ENCODE assay signal across 14 mouse cellular contexts in genomic region chr11:20646142-20646541, GRCm38 (mm10).
DNase-seq lines count a peak whose midpoint lies in the region; ATAC-seq and TF ChIP-seq lines count a peak whose summit lies in the region.
"Had no signal": no experiment of that assay in that cellular context is flagged by ENCODE, and none has a peak within 500 bp of the region (broad histone marks: within the 10 kb centered on the region; RNA-seq: fewer than 3 reads in every experiment).

No protein-coding gene starts in this region.

- WGBS in forebrain, embryonic 11.5 days = 46% methylated on average over 6 of the region's 6 CpGs
- WGBS in forebrain, embryonic 12.5 days = 42% methylated on average over 6 of the region's 6 CpGs
- WGBS in midbrain, embryonic 12.5 days = 33% methylated on average over 6 of the region's 6 CpGs
- 35% methylated on average over 6 of the region's 6 CpGs for WGBS in midbrain, embryonic 14.5 days
- 58% methylated on average over 6 of the region's 6 CpGs for WGBS in olfactory bulb, adult 2 months

- no peak overlapping the region for H3K9ac ChIP-seq in forebrain, embryonic 11.5 days (ENCODE audit: low read length)
- H3K9ac ChIP-seq in forebrain, embryonic 12.5 days = no peak overlapping the region
- H3K9ac ChIP-seq in midbrain, embryonic 12.5 days (replicated peaks) = no peak overlapping the region
- no peak overlapping the region; the same call in 1 of the 2 replicates for H3K9ac ChIP-seq in midbrain, embryonic 14.5 days (replicated peaks; ENCODE audit: low read length)
- H3K9ac ChIP-seq: forebrain, embryonic 15.5 days; liver, embryonic 12.5 days; neural tube, embryonic 13.5 days had no signal

- peak; percentile 11 for DNase-seq in forebrain, embryonic 11.5 days (ENCODE audit: low spot score)
- no peak for DNase-seq in left cerebral cortex, adult 2 months (ENCODE audit: extremely low spot score in 1 of 2, low spot score in 2 of 2)
- no peak for DNase-seq in left cerebral cortex, postnatal 36 days (ENCODE audit: low spot score in 2 of 2)
- no peak for DNase-seq in midbrain, embryonic 14.5 days
- DNase-seq in right cerebral cortex, postnatal 4 days = no peak
- DNase-seq: adrenal gland, adult 2 months; cerebellum, adult 9-11 months; retina, postnatal 1 day had no signal

- H3K27me3 ChIP-seq in forebrain, embryonic 11.5 days (ENCODE audit: control insufficient read depth, insufficient read depth, low read length) = no peaks in the 10 kb centered on the region
- no peaks in the 10 kb centered on the region for H3K27me3 ChIP-seq in forebrain, embryonic 12.5 days
- H3K27me3 ChIP-seq in midbrain, embryonic 12.5 days = no peaks in the 10 kb centered on the region
- no peaks in the 10 kb centered on the region for H3K27me3 ChIP-seq in midbrain, embryonic 14.5 days (ENCODE audit: control insufficient read depth, insufficient read depth, low read length)
- H3K27me3 ChIP-seq: forebrain, embryonic 15.5 days; liver, embryonic 12.5 days; neural tube, embryonic 13.5 days had no signal

- H3K9me3 ChIP-seq in forebrain, embryonic 11.5 days (ENCODE audit: control insufficient read depth, low read length) = no peaks in the 10 kb centered on the region
- H3K9me3 ChIP-seq in forebrain, embryonic 12.5 days = no peaks in the 10 kb centered on the region
- H3K9me3 ChIP-seq in midbrain, embryonic 12.5 days = no peaks in the 10 kb centered on the region
- no peaks in the 10 kb centered on the region for H3K9me3 ChIP-seq in midbrain, embryonic 14.5 days (ENCODE audit: control insufficient read depth, low read length)
- H3K9me3 ChIP-seq: forebrain, embryonic 15.5 days; liver, embryonic 12.5 days; neural tube, embryonic 13.5 days had no signal

- no peak for ATAC-seq in forebrain, embryonic 11.5 days (replicated peaks; ENCODE audit: low FRiP score)
- no peak for ATAC-seq in forebrain, embryonic 12.5 days (ENCODE audit: low FRiP score)
- no peak for ATAC-seq in midbrain, embryonic 12.5 days (ENCODE audit: low FRiP score, low read depth)
- ATAC-seq in midbrain, embryonic 14.5 days (ENCODE audit: low FRiP score, low TSS enrichment) = no peak
- ATAC-seq: forebrain, embryonic 15.5 days; liver, embryonic 12.5 days had no signal

- intact Hi-C loops in left cerebral cortex, adult 2 months (cut with DNase I) = no loop called here
- intact Hi-C loops in left cerebral cortex, postnatal 36 days (cut with DNase I) = no loop called here

- TF ChIP-seq CTCF in left cerebral cortex, adult 2 months (IDR thresholded peaks at IDR 0.05) = no peak
- TF ChIP-seq CTCF in olfactory bulb, adult 2 months (IDR thresholded peaks at IDR 0.05; ENCODE audit: insufficient read depth, low read depth, low read length) = no peak

- no peak overlapping the region for H3K4me2 ChIP-seq in forebrain, embryonic 11.5 days (ENCODE audit: low read depth, low read length, severe bottlenecking)
- no peak overlapping the region for H3K4me2 ChIP-seq in forebrain, embryonic 12.5 days
- H3K4me2 ChIP-seq in midbrain, embryonic 12.5 days (replicated peaks) = no peak overlapping the region
- no peak overlapping the region for H3K4me2 ChIP-seq in midbrain, embryonic 14.5 days (ENCODE audit: low read length)
- H3K4me2 ChIP-seq: forebrain, embryonic 15.5 days; liver, embryonic 12.5 days; neural tube, embryonic 13.5 days had no signal

- H3K36me3 ChIP-seq in forebrain, embryonic 11.5 days (ENCODE audit: control insufficient read depth, insufficient read depth, low read length) = no peaks in the 10 kb centered on the region; the same call in 1 of the 2 replicates
- peaks cover 9% of the 10 kb centered on the region for H3K36me3 ChIP-seq in forebrain, embryonic 12.5 days (replicated peaks)
- peaks cover 10% of the 10 kb centered on the region for H3K36me3 ChIP-seq in midbrain, embryonic 12.5 days
- peaks cover 3% of the 10 kb centered on the region; the same call in 1 of the 2 replicates for H3K36me3 ChIP-seq in midbrain, embryonic 14.5 days (ENCODE audit: control insufficient read depth, insufficient read depth, low read length)
- H3K36me3 ChIP-seq: forebrain, embryonic 15.5 days had no signal

- H3K4me3 ChIP-seq in forebrain, embryonic 11.5 days (ENCODE audit: low read depth, low read length) = no peak overlapping the region
- H3K4me3 ChIP-seq in forebrain, embryonic 12.5 days (replicated peaks) = no peak overlapping the region
- no peak overlapping the region for H3K4me3 ChIP-seq in left cerebral cortex, adult 2 months
- no peak overlapping the region for H3K4me3 ChIP-seq in midbrain, embryonic 12.5 days
- H3K4me3 ChIP-seq in midbrain, embryonic 14.5 days (replicated peaks; ENCODE audit: low read depth, low read length) = no peak overlapping the region
- H3K4me3 ChIP-seq in olfactory bulb, adult 2 months (ENCODE audit: insufficient read depth, low read depth, low read length) = no peak overlapping the region
- H3K4me3 ChIP-seq: forebrain, embryonic 15.5 days; liver, embryonic 12.5 days; neural tube, embryonic 13.5 days had no signal

- TF ChIP-seq POLR2A in olfactory bulb, adult 2 months (IDR thresholded peaks at IDR 0.05; ENCODE audit: insufficient read depth, low read depth, low read length) = no peak

- peaks cover 28% of the 10 kb centered on the region for H3K4me1 ChIP-seq in forebrain, embryonic 11.5 days (replicated peaks; ENCODE audit: control insufficient read depth, insufficient read depth, low read length)
- H3K4me1 ChIP-seq in forebrain, embryonic 12.5 days = peaks cover 76% of the 10 kb centered on the region
- peaks cover 80% of the 10 kb centered on the region for H3K4me1 ChIP-seq in midbrain, embryonic 12.5 days
- peaks cover 38% of the 10 kb centered on the region for H3K4me1 ChIP-seq in midbrain, embryonic 14.5 days (ENCODE audit: control insufficient read depth, insufficient read depth, low read length)
- H3K4me1 ChIP-seq in olfactory bulb, adult 2 months (ENCODE audit: control insufficient read depth, insufficient read depth, low read length) = peaks cover 44% of the 10 kb centered on the region

- no peak overlapping the region for H3K27ac ChIP-seq in forebrain, embryonic 11.5 days (ENCODE audit: low read depth, low read length)
- H3K27ac ChIP-seq in forebrain, embryonic 12.5 days = no peak overlapping the region
- peak overlapping the region; percentile 21; the same call in 1 of the 2 replicates for H3K27ac ChIP-seq in left cerebral cortex, adult 2 months
- peak overlapping the region; percentile 31; the same call in 1 of the 2 replicates for H3K27ac ChIP-seq in midbrain, embryonic 12.5 days (replicated peaks)
- H3K27ac ChIP-seq in midbrain, embryonic 14.5 days (replicated peaks; ENCODE audit: low read depth, low read length) = no peak overlapping the region
- H3K27ac ChIP-seq in olfactory bulb, adult 2 months (ENCODE audit: insufficient read depth, low read depth, low read length) = peak overlapping the region; percentile 44; the same call in 1 of the 2 replicates
- H3K27ac ChIP-seq: liver, embryonic 12.5 days; neural tube, embryonic 13.5 days had no signal

Comparison
In these comparisons a context has a peak if more than half of its experiments do, and no peak if none do; other contexts are left out.
1. H3K27ac ChIP-seq: peak in left cerebral cortex, adult 2 months (single experiment), midbrain, embryonic 12.5 days (single experiment) and olfactory bulb, adult 2 months (single experiment); none in forebrain, embryonic 11.5 days (single experiment), forebrain, embryonic 12.5 days (single experiment) and midbrain, embryonic 14.5 days (single experiment).